Mouse (Mus musculus) E14TG2a.4 (cell line): ENCODE results near the gene Zfp688.

Experiments
- CTCF ChIP-seq: conservative IDR thresholded peaks from 2 replicates; pipeline ENCODE4 v1.5.1; 2014; ENCODE audit warnings: low read length
- POU5F1 ChIP-seq: IDR thresholded peaks from 2 replicates; pipeline ENCODE4 v1.6.1; 2014; ENCODE audit warnings: low read length, borderline replicate concordance

DNA sequence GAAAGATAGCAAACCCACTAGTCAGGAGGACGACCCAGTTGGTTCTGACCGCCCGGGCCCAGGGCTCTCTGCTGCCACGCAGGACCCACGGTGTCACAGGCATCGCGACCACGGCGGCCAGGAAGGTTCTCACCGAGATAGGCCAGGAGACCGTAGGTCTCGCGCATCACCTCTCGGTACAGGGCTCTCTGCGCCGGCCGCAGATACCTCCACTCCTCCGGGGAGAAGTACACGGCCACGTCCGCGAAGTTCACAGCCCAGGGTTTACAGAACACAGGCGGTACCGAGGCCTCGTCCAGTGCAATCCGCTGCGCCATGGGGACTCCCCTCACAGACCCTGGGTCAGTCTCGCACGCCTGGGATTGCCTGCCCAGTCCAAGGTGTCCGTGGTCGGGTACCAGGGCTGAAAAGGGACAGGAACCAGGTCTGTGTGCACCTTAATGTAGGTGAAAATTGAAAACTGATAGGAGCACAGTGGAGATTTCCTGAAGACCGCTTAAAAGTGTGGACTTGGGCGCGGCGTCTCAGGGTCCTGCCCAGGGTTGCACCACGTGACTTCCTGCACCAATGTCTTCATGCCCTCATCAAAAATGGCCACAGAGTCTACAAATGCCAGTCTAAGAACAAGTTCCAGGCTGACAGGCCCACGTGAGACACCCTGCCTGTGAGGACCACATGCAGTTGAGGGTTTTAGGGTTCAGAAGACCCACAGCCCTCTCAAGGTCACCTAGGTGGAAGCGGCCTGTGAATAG lies 35.1 kb downstream of the Zfp688 start, which contains the start of gene 9130019O22Rik:
- TF ChIP-seq CTCF (no peak), POU5F1 (no peak)
